Mouse (Mus musculus): Measurements from ENCODE around the gene Tigd2. TPM values are rescaled to one million over a fixed set of nuclear protein-coding genes. Genes with fewer than 3 reads are reported as not detected.
"Not testable (repeated sequence)": the region's sequence is repeated elsewhere in the genome, so short reads cannot be mapped to it uniquely, and the experiment has no call there.

The Tigd2 gene
- total RNA-seq (2021) (10 to 100 TPM; 17.6 to 18.7 TPM), polyA plus RNA-seq (2012; rRNA removed) (4.8 and 7.7 TPM in 2 replicates)
- long read RNA-seq, transcript Tigd2-201 (2 exons, 3,007 nt) = major isoform, 8 of 9 reads
- long read RNA-seq, partial matches to known transcripts = 0 of 9 reads
- long read RNA-seq, other reads (novel, unspliced or antisense) = 1 of 9 reads

DNA sequence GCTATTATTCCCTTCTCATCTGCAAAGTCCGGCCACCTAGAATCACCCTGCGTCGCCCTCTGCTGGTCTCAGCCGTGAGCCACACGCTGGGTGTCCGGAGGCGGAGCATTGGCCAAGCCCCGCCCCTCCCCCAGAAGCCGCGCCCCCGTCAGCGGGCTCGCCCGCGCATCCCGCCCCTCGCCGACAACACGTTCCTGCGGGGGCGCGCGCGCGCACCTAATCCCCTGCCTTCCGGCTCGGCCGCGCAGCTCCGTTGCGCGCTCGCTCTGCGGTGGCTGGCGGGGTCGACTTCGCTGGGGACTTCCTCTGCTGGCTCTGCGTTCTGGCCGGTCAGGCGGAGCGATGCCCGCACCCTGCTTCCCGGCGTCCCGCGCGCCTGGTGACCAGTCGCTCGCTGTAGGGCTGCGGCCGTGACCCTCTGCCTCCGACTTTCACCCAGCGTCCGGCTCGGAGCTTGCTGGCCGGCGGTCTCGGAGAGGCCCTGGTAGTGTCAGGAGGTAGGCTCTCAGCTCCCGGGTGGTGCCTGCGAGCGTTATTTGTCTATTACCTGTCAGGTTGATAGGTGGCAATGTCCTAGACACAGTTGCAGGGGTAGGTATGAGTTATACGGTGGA lies at the start of gene Tigd2:
TSS of gene Tigd2 (plus strand) at position 186 of the 614 bp plus-strand sequence.
- DNase-seq = peak; percentile 95

DNA sequence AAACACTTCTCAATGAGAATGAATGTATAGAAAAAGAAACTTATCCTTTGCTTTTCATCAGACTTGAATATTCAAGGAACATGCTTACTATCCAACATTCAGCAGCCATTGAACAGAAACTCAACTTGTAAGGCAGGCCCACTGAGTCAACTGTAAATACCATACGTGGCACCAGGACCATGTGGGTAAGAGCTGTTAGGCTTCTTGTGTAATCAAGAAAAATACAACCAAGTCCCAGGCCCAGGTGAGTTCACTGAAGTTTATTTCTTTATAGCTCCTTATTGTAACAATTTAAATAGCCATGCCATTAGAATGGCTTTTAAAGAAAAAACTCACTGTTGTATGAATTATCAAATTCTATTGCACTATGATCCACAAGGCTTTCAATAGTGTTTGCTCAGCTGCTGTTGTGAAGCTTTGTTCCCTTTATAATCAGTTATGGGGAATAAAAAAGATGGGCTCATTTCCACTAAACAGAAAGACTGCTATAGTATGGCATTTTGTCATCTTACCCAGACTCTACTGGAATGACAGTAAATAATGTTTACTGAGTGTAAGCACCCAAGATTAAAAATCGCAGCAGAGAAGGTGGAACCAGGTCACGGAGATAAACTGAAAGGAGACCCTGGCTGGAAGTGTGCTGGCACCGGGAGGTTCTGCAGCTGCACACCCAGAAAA lies 46.7 kb upstream of the Tigd2 start:
- DNase-seq = no peak

DNA sequence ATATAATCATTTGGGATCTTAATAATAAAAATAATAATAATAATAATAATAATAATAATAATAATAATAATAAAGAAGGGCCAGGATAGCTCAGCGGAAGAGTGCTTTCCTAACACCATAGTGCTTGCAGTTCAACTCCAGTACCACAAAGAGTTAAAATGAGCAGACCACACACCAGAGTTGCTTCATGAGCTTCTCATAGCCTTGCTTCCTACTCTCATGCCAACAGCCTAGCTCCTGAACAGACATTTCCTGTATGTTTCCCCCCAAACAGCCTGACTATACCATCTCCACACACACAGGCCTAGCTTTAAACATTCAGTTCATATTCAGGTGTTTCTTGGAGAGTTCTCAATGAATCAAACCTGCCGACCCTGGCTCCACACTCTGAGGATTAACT lies 45.8 kb upstream of the Tigd2 start:
- no peak for DNase-seq

DNA sequence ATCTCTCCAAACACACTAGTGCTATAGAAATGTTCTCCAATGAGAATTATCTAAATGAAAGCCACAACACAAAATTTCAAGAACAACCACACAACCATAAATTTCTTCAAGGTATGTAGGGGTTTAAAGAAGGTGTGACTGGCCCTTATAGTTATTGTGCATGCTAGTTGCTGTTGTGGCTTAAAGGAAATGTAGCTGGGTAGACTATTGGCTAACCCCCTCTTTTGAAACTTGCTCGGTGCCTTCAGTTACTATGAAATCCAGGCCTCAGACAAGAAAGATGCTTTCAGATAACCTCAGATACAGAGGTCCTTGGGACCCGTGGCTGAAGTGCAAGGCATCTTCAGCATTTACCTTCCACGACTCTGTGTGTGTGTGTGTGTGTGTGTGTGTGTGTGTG lies 45.3 kb upstream of the Tigd2 start:
- no peak for DNase-seq

DNA sequence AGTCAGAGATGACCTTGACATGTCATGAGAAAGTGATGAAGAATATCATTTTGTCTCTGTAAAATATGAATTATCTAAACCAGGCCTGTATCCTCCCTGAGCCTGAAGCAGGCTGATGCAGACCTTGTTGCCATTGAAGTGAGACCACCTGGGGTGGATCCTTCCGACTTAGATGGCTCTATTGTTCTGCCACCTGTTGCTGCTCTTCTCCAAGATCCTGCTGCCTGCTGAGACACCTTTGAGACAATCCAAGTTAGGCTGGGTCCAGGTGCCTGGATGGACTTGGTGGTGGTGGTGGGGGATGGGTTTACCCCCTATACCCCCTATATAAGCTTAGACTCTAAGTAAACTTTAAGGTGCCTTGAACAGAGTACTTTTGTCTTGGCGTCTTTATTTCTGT lies 39.7 kb upstream of the Tigd2 start:
- no peak for DNase-seq

DNA sequence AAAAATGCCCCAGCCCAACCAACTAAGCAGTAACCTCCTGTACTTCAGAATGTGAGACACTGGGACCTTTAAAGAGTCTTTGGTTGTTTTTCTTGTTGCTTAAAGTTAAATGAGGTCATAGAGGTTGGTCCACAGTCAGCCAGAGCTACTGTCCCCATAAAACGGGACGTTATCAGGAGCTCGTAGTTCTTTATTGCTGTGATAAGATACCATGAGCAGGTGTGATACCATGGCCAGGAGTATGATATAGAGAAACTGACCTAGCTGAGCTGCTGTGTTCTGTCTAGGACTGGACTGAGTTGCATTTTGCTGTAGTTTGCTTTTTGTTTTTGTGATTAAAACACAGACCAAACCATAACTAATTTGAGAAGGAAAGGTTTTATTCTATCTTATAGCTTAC lies 37.4 kb upstream of the Tigd2 start:
- no peak for DNase-seq

DNA sequence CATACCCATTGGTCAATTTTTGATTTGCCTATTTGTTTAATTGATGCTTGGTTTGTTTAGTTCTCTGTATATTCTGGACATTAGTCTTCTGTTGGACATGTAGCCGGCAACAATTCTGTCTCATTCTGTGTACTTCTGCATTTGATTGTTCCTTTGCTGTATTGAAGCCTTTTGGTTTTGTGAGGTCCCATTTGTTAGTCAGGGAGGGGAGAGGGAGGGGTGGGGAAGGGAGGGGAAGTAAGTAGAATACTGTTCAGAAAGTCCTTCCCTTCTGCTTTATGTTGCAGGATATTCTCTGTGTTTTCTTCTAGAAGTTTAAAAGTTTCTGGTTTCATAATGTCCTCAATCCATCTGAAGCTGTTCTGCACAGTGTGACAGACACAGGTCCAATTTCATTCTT lies 34.7 kb upstream of the Tigd2 start:
- DNase-seq = no peak

DNA sequence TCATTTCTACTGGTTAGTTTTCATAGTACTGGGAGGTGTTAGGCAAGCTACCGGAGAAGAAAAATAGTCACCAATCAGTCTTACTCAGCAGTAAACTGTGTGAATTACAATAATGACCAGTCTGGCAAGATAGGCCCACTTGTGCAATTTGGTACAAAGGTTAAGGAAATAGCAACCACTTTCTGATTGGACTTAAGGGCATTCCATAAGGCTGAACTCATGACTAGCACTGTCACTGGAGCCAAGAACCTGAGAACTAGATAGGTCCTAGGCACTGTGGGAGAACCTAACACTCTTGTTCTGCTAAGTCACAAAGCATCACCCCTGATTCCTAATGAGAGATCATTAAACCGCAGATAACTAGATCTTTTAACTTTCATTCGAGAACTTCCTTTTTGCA lies 30.6 kb upstream of the Tigd2 start:
- DNase-seq = peak; percentile 28

DNA sequence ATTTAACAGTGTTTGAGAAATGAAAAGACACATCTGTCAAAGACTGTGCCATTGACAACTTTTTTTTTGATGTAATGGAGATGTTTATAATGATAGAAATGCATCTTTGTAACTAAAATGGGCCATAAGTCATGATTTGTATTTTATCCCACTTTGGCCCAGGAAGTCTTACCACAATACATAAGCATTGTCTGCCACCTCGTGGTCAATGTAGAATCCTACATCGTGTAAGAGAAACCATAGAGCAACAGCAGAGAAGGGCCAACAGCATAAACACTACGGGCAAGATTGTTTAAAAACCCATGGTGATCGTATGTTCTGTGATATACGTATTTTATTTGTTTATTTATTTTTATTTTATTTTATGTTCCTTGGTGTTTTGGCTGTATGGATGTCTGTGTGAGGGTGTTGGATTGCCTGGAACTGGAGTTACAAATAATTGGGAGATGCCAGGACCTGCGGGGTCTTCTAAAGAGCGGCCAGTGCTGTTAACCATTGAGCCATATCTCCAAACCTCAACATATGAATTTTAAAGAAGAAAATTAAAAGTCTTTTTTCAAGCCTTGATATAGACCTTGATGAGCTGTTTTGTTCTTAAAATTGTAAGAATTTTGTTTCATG lies 28.2 kb upstream of the Tigd2 start:
- peak; percentile 50 for DNase-seq

DNA sequence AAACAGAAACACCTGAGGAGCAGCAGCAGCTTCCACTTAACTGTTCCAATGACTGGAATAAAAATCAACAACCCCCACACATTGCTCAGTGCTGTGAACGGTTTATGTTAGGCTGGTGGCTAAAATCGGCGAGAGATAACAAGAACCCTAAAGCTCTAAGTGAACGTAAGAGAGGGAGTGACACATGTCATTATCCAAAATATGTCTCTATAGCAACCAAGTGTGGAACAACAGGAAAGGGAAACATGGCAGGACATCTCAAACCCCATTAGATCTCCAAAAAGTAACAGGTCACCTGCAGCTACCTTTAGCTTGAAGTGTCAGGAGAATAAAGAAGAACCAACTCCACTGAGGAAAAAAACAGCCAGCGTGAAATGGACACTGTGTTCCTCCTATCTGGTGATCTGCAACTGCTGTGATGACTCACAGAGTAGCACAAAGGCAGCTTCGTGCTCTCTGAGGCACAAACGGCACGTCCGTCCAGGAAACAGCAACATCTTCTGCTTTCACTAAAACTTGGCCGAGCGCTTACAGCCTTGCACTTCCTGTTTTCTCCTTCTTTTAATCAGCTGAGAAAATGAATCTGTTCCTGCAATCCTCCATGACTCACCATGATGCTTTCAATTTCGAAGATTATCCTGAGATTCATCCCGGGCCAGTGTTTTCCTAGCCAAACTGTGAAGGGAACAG lies 23.5 kb upstream of the Tigd2 start:
- peak; percentile 59 for DNase-seq

DNA sequence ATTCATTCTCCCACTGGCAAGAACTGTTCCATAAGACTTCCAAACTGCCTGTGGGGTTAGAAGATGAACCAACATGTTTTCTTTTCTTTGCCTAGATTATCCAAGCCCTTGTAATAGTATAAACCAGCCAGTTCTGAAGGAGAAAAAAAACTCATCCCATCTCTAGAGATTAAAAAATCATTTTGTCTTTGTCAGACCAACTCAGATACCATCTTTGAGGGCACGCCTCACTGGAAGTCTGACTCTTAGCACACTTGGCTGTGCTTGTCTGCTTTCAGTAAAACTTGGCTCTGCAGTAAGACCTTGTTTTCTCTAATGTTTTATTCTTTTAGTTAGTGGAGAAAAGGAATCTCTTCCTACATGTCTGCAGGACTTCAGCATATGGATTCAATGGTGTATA lies 18.7 kb upstream of the Tigd2 start:
- DNase-seq = no peak

DNA sequence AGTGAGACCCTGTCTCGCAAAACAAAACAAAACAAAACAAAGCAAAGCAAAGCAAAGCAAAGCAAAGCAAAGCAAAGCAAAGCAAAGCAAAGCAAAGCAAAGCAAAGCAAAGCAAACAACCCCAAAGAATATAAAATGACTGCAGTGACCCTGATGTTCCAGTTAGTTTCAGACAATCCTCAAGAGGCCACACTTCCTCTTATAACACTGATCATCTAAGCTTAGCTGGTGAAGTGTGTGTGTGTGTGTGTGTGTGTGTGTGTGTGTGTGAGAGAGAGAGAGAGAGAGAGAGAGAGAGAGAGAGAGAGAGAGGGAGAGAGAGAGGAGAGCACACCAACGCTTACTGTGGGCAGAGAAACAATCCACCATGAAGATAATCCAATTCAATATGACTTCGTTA lies 14.2 kb upstream of the Tigd2 start:
- DNase-seq = not testable (repeated sequence)

DNA sequence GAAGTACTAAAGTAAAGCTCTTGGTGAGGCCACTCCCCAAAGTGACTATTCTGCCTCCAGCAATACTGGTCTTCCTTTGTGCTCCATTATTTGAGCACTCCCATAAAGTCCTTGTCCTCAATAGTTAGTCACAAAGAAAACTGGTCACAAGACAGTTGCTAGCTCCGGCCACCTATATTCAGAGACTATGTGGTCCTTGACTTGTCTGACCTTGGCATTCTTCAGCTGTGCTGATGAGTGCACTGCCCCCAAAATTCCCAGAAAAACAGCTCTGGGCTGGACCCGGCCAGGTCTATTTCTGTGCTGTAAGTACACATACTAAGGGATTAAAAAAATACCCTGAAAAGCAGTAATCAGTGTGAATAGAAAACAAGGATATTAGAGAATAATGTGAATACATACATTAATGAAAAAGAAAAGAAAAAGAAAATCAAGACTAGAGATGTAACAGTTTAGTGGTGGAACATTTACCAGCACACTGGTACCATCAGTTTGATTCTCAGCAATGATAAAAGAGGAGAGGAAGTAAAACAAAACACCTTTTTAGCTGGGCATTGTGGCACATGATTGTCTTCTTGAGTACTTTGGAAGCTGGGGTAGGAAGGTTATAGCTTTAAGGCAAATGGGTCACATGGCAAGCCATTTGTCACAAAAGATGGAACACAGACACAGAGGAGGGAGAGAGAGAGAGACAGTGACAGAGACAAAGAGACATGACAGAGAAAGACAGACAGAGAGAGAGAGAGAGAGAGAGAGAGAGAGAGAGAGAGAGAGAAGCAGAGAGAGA lies 12.6 kb upstream of the Tigd2 start:
- DNase-seq = peak; percentile 68

DNA sequence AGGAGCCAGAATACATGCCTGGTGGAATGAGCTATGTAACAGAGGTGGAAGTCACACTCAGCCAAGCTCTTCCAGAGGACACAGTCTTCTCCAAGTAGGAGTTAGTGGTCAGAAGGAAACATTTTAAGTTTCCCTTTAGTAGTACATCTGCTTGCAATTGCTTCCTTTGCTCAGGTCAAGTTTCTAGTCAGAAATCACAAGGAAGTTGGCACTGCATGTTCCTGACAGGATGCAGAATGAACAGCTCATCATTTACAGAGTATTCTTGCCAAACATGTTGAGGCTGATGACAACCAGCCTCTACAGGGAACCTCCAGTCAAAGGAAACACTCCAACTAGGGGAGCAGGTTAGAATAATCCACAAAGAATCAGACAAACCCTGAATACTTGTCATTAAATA lies 11.9 kb upstream of the Tigd2 start:
- no peak for DNase-seq

DNA sequence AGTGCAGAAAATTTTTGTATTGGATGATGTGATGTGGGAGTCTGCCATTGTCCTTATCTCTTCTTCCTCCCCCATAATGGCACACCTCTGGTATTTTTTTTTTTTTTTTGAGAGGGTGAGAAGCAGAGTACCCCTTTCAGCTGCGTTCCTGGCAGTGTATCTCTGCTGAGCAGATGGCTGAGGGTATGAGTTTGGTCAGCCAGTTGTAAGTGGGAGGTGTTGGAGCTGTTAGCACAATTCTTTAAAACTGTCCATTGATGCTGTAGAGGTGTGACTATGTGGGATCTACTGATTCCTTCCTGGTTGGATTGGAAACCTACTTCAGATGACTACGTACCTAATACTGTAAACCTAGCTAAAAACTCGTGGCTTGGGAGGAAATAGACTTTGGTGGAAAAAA lies 10.3 kb upstream of the Tigd2 start:
- DNase-seq = no peak

DNA sequence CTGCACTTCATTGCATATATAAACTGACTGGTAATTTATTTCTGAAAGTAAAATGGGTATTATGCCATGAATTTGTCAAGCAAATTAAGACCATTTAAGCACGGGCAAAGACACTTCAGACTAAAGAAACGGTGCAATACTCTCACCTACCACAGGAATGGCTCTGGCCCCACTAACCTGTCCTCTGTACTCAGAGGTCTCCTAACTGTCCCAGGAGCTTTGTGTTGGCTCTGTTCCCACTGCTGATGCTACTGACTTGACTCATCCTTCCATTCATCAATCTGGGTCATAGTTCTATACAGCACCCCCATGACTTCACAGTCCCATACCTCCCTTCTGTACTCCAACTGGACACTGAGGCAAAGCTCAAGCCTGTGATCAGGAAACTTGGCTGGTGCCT lies 9.6 kb upstream of the Tigd2 start:
- no peak for DNase-seq

DNA sequence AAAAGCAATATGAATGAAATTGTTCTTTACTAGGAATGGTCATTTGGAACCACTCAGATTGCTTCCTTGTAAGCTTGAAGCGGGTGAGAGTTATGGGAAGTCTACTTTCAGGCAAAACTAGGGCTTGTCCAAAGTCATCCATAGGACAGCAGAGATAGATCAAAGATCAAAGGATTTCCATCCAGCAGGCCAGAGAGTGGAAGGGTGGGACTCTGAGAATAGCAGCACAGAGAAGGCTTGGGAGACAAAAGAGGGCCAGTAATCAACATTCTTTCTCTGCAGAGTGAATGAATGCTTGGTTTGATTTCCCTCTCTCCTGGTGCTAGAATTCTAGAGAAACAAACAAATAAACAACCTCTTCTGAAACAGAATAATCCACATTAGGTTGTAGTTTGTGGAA lies 1.1 kb upstream of the Tigd2 start:
- DNase-seq = no peak

DNA sequence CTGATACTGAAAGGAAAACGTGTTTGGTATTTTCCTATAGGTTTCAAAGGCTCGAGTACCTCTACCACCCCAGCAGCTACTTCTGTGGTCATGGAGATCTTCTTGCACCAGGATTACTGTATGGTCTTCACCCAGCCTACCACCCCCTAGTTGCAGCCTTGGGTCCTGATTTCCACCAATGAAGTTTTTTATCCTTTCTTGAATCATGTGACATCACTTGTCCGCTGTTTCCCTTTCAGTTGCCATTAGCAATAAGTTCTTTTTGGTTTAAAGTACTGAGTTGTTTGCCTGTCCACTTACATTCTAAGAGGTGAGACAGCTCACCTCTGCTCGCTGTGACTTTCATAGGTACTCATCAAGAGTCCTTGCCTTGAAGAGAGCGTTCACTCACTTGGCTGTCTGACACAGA lies 633 bp downstream of the Tigd2 start:
- no peak for DNase-seq

DNA sequence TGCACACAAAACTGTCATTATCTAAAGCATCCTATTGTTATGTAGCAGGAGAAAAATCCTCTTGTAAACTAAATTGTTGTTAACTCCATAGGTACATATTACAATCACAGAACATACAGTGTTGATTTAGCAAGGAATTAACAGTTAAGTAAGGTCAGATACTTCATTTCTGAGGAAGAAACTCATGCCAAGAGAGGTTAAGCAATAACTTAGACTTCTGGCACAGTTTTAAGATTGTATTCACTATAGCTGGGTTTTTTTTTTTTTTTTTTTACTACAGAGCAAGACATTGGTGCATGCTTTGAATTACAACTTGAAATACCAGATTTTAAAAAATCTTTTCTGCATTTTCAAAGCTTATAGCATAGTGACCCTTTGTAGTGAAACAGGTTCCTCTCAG lies 24.5 kb downstream of the Tigd2 start:
- DNase-seq = no peak

DNA sequence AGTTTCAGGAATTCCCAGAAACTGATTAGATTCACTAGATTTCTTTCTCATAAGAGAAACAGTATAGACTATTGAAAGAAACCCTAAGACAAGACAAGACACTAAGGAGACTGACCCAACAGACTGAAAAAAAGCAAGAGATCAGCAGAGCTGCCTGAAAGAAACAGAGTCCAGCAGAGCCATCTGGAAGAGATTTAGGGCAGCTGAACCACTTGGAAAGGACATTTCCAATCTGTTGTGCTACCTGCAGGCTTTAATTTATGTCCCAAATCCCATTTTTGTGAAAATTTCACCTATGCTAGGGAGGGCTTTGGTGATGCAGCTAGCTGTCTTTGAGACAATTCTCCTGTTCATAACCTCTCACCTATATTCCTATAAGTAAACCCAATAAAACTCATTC lies 25.0 kb downstream of the Tigd2 start:
- no peak for DNase-seq

DNA sequence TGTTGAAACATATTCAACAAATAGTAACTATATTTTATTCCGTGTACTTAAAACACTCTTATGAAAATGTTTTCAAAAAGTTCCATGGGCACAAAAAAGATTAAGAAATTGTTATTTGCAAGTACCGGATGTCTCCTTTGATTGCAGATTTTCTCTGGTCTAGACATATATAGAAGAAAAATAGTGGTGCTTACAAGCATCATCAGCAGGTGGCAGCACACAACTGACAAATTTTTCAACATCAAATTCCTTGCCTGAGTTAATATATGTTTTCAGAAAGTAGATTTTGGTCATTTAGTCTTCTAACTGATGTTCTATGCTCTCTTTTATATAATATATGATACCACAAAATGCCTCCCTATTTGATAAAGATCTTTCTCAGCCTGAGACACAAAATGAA lies 41.0 kb downstream of the Tigd2 start:
- peak; percentile 8 for DNase-seq

DNA sequence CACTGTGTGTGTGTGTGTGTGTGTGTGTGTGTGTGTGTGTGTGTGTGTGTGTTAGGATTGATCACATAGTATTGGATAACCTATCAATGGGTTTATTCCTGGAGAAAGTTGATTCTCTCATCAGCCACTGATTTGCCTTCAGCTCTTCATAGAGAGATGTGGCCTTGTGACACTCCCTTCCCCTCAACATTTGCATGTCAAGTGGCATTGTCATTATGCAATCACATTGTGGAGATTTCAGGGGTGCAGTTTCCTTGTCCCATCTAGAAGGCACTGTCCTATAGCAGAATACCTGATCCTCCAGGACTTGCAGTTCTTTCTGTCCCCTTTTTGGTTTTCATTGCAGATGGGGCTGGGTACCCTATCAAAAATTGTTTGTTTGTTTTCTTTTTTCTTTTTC lies 41.9 kb downstream of the Tigd2 start:
- DNase-seq = no peak
